Mouse (Mus musculus): ENCODE results near the gene Adamts20. TPM values are rescaled to one million over a fixed set of nuclear protein-coding genes. Genes with fewer than 3 reads are reported as not detected.

Adamts20 gene
- polyA plus RNA-seq, 1 experiment from 2014 or later: 10.3 TPM

DNA sequence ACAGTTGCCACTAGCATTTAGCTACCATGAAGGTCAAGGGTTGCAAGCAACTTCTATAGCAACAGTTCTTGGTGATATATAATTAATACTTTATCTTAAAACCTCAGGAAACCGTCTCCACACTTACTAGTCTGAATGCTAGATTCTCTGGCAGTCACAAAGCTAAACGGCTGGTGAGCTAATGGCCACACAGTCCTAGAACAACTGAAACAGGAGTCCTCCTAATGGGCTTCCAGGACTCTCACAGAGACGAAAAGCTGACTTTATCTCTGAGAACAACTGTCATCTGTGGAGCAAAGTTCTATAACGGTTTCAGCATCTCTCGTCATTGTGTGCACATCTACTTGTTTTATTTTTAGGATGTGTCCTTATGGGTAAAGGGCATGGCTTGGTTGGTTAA lies 15.0 kb upstream of the Adamts20 start:
- DNase-seq (ENCODE audit: low spot score) (no peak), ATAC-seq (ENCODE audit: insufficient read depth, low FRiP score, low TSS enrichment) (no peak)
- Histone ChIP-seq H3K4me2 (ENCODE audit: low read depth) (no peak overlapping the region), H3K27me3 (ENCODE audit: control insufficient read depth, insufficient read depth, low read length) (no peaks in the 10 kb centered on the region), H3K4me1 (ENCODE audit: control insufficient read depth, insufficient read depth, low read length) (0 out of 2 replicates have a peak, but pooled peaks cover 2% of the 10 kb centered on the region), H3K27ac (ENCODE audit: low read depth, low read length) (no peak overlapping the region), H3K4me3 (ENCODE audit: low read depth, low read length) (no peak overlapping the region), H3K36me3 (ENCODE audit: control insufficient read depth, insufficient read depth, low read length) (no peaks in the 10 kb centered on the region), H3K9me3 (ENCODE audit: control insufficient read depth, low read length) (no peaks in the 10 kb centered on the region), H3K9ac (ENCODE audit: low read length) (no peak overlapping the region)
- 91% methylated on average over 5 of the region's 5 CpGs for WGBS

DNA sequence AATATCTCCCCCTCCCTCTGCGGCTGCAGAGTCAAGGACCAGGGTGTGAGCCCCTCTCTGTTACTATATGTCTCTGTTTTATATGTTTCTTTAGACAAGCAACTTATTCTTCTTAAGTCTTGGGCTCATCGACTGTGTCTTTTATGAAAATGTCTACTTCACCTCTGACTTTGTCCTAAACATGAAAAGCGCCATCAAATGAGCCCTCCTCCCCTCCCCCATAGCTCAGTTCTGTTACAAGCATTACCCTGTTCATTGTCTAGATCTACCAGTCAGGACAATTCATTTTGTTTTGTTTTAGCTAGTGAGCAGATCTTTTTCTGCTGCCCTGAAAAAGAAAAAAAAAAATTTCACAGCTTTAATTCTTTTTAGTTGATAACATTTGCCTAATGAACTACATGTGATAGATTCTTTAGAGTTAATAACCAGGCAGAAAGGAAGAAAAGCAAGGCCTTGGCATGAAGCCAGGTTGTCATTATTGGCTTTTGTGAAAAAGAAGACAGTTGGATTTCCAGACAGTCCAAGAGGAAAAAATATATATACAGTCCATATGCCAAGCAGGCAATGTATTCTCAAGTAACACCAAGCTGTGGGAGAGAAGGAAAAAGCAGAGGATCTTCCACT lies 14.4 kb upstream of the Adamts20 start:
- ATAC-seq (ENCODE audit: insufficient read depth, low FRiP score, low TSS enrichment): no peak
- Histone ChIP-seq H3K9ac (ENCODE audit: low read length) (no peak overlapping the region), H3K9me3 (ENCODE audit: control insufficient read depth, low read length) (no peaks in the 10 kb centered on the region), H3K36me3 (ENCODE audit: control insufficient read depth, insufficient read depth, low read length) (no peaks in the 10 kb centered on the region), H3K4me3 (ENCODE audit: low read depth, low read length) (no peak overlapping the region), H3K4me1 (ENCODE audit: control insufficient read depth, insufficient read depth, low read length) (0 out of 2 replicates have a peak, but pooled peaks cover 2% of the 10 kb centered on the region), H3K27ac (ENCODE audit: low read depth, low read length) (no peak overlapping the region), H3K4me2 (ENCODE audit: low read depth) (no peak overlapping the region), H3K27me3 (ENCODE audit: control insufficient read depth, insufficient read depth, low read length) (no peaks in the 10 kb centered on the region)
- WGBS: 88% methylated on average over 3 of the region's 3 CpGs
- DNase-seq (ENCODE audit: low spot score): no peak

DNA sequence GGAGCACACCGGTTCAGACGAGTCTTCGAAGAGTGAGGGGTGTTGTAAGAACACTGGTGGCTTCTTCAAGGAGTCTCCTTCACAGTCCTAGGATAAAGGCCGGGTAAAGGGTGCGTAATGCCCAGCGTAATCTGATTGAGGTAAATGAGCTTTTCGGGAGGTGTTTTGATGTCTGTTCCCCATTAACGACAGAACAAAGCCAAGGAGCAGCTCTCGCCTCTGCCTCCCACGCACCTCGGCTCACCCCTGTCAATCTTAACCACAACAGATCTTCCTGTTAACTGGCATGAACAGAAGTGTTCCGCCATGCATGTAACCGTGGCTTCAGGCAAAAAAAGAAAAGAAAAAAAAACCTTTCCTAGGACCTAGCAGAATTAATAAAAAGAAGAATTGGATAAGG lies 13.5 kb upstream of the Adamts20 start:
- Histone ChIP-seq H3K4me3 (ENCODE audit: low read depth, low read length) (no peak overlapping the region), H3K36me3 (ENCODE audit: control insufficient read depth, insufficient read depth, low read length) (no peaks in the 10 kb centered on the region), H3K9me3 (ENCODE audit: control insufficient read depth, low read length) (no peaks in the 10 kb centered on the region), H3K4me1 (ENCODE audit: control insufficient read depth, insufficient read depth, low read length) (0 out of 2 replicates have a peak, but pooled peaks cover 2% of the 10 kb centered on the region), H3K27me3 (ENCODE audit: control insufficient read depth, insufficient read depth, low read length) (no peaks in the 10 kb centered on the region), H3K9ac (ENCODE audit: low read length) (no peak overlapping the region), H3K27ac (ENCODE audit: low read depth, low read length) (no peak overlapping the region), H3K4me2 (ENCODE audit: low read depth) (no peak overlapping the region)
- DNase-seq (ENCODE audit: low spot score) (no peak), ATAC-seq (ENCODE audit: insufficient read depth, low FRiP score, low TSS enrichment) (no peak)
- WGBS: 61% methylated on average over 13 of the region's 13 CpGs

DNA sequence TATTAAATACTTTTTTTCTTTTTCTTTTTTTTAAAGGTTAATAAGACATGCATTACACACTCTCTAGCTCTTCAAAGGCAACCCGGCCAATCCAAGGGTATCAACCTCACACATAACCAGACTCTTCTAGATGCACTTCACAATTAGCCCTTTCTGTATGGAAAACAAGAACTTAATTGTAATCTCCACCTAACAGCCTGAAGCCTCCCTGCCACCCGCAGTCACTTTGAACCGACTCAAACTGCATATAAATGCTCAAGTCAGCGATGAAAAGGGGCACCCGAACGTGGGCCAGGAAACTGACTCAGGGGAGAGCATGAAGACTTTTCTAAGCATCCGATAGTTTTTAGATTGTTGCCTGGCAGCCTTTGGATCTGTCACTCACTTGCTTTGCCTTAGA lies 12.1 kb upstream of the Adamts20 start:
- no peaks in the 10 kb centered on the region for H3K36me3 ChIP-seq (ENCODE audit: control insufficient read depth, insufficient read depth, low read length)
- H3K9ac ChIP-seq (ENCODE audit: low read length): no peak overlapping the region
- no peaks in the 10 kb centered on the region for H3K9me3 ChIP-seq (ENCODE audit: control insufficient read depth, low read length)
- ATAC-seq (ENCODE audit: insufficient read depth, low FRiP score, low TSS enrichment): no peak
- 0 out of 2 replicates have a peak, but pooled peaks cover 2% of the 10 kb centered on the region for H3K4me1 ChIP-seq (ENCODE audit: control insufficient read depth, insufficient read depth, low read length)
- no peak overlapping the region for H3K4me3 ChIP-seq (ENCODE audit: low read depth, low read length)
- 48% methylated on average over 7 of the region's 7 CpGs for WGBS
- H3K4me2 ChIP-seq (ENCODE audit: low read depth): no peak overlapping the region
- no peak for DNase-seq (ENCODE audit: low spot score)
- no peak overlapping the region for H3K27ac ChIP-seq (ENCODE audit: low read depth, low read length)
- H3K27me3 ChIP-seq (ENCODE audit: control insufficient read depth, insufficient read depth, low read length): no peaks in the 10 kb centered on the region

DNA sequence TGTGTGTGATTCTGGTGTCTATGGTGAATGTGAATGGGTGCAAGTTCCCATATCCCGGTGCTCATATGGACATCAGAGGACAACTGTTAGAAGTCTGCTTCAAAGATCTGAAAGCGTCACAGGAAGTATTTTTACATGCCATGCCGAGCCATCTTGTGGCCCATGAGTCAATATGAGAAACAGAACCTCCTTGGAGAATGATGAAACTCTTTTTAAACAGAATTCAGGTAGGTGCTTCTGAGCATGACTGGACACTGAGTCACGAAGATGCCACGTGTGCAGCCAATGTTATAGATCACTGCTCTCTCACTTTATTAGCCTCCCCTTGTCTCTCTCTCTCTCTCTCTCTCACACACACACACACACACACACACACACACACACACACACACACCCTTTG lies 10.8 kb upstream of the Adamts20 start:
- Histone ChIP-seq H3K4me1 (ENCODE audit: control insufficient read depth, insufficient read depth, low read length) (0 out of 2 replicates have a peak, but pooled peaks cover 2% of the 10 kb centered on the region), H3K4me2 (ENCODE audit: low read depth) (no peak overlapping the region), H3K9me3 (ENCODE audit: control insufficient read depth, low read length) (no peaks in the 10 kb centered on the region), H3K9ac (ENCODE audit: low read length) (no peak overlapping the region), H3K27ac (ENCODE audit: low read depth, low read length) (no peak overlapping the region), H3K27me3 (ENCODE audit: control insufficient read depth, insufficient read depth, low read length) (no peaks in the 10 kb centered on the region), H3K36me3 (ENCODE audit: control insufficient read depth, insufficient read depth, low read length) (no peaks in the 10 kb centered on the region), H3K4me3 (ENCODE audit: low read depth, low read length) (no peak overlapping the region)
- ATAC-seq (ENCODE audit: insufficient read depth, low FRiP score, low TSS enrichment) (no peak), DNase-seq (ENCODE audit: low spot score) (no peak)
- WGBS: 96% methylated on average over 5 of the region's 5 CpGs

DNA sequence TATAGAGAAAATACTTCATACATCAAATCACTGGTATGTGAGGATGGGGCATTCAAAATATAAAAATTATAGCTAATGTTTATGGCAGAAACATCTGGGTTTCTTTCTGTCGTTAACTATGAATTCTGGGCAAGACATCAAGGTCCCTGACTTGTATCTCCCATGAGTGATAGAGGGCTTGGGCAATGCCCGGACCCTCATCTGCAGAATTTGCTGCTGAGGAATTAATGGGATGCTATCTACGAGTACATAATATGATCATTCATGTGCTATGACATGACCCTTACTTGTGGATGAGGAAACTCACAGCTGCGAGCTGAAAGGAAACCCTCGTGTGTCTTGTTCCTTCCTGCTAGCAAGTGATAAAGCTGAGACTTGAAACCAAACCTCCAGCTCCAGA lies 5.1 kb upstream of the Adamts20 start:
- H3K4me3 ChIP-seq (ENCODE audit: low read depth, low read length): no peak overlapping the region
- H3K4me1 ChIP-seq (ENCODE audit: control insufficient read depth, insufficient read depth, low read length): no peaks in the 10 kb centered on the region
- H3K9me3 ChIP-seq (ENCODE audit: control insufficient read depth, low read length): no peaks in the 10 kb centered on the region
- ATAC-seq (ENCODE audit: insufficient read depth, low FRiP score, low TSS enrichment) (no peak), DNase-seq (ENCODE audit: low spot score) (no peak)
- no peak overlapping the region for H3K9ac ChIP-seq (ENCODE audit: low read length)
- H3K27me3 ChIP-seq (ENCODE audit: control insufficient read depth, insufficient read depth, low read length): no peaks in the 10 kb centered on the region
- 82% methylated on average over 5 of the region's 5 CpGs for WGBS
- H3K27ac ChIP-seq (ENCODE audit: low read depth, low read length): no peak overlapping the region
- no peak overlapping the region for H3K4me2 ChIP-seq (ENCODE audit: low read depth)
- no peaks in the 10 kb centered on the region for H3K36me3 ChIP-seq (ENCODE audit: control insufficient read depth, insufficient read depth, low read length)

DNA sequence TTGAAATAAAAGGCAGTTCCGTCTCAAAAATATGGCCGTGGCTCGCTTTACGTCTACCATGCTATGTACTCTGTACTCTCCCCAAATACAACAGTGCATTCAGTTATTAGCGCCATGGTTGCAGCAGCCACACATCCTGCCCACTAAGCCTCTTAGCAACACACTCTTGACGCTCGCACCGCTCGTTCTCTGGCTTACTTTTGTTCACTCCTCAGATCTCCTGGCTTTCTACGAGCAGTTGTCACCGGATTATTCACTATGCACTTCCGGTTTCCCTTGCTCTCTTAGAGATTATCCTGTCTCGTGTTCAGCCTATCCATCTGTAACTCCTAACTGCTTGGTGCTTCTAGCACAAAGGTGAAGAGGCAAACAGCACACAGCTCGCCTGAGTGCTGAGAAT lies 337 bp downstream of the Adamts20 start:
- 89% methylated on average over 14 of the region's 14 CpGs for whole genome bisulfite sequencing
- H3K27ac ChIP-seq (ENCODE audit: low read depth, low read length): no peak overlapping the region
- no peaks in the 10 kb centered on the region for H3K27me3 ChIP-seq (ENCODE audit: control insufficient read depth, insufficient read depth, low read length)
- no peaks in the 10 kb centered on the region for H3K9me3 ChIP-seq (ENCODE audit: control insufficient read depth, low read length)
- no peak overlapping the region for H3K4me2 ChIP-seq (ENCODE audit: low read depth)
- DNase-seq (ENCODE audit: low spot score) (no peak), ATAC-seq (ENCODE audit: insufficient read depth, low FRiP score, low TSS enrichment) (no peak)
- no peak overlapping the region for H3K4me3 ChIP-seq (ENCODE audit: low read depth, low read length)
- no peak overlapping the region for H3K9ac ChIP-seq (ENCODE audit: low read length)
- H3K36me3 ChIP-seq (ENCODE audit: control insufficient read depth, insufficient read depth, low read length): no peaks in the 10 kb centered on the region
- H3K4me1 ChIP-seq (ENCODE audit: control insufficient read depth, insufficient read depth, low read length): no peaks in the 10 kb centered on the region

DNA sequence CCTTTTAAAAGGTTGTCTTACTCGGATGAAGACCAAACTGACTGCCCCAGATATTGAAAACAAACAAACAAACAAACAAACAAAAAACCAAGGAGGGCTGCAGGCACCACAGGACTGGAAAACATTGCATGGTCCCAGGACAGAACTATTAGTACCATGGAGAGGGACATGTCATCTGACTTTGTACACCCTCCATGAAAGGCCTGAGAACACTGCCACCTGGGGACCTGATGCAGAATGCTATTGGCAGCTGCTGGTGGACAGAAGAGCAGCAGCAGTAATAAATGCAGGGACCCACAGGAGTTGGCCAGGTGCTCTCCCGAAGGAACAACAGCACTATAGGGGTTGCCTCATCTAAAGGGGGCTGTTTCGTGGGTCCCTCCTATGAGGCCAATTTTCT lies 2.0 kb downstream of the Adamts20 start:
- ATAC-seq (ENCODE audit: insufficient read depth, low FRiP score, low TSS enrichment) (no peak; the same call in 1 of the 2 replicates), DNase-seq (ENCODE audit: low spot score) (peak; percentile 23)
- Histone ChIP-seq H3K4me3 (ENCODE audit: low read depth, low read length) (no peak overlapping the region), H3K36me3 (ENCODE audit: control insufficient read depth, insufficient read depth, low read length) (no peaks in the 10 kb centered on the region), H3K4me2 (ENCODE audit: low read depth) (no peak overlapping the region), H3K9ac (ENCODE audit: low read length) (no peak overlapping the region), H3K27me3 (ENCODE audit: control insufficient read depth, insufficient read depth, low read length) (no peaks in the 10 kb centered on the region), H3K9me3 (ENCODE audit: control insufficient read depth, low read length) (no peaks in the 10 kb centered on the region), H3K4me1 (ENCODE audit: control insufficient read depth, insufficient read depth, low read length) (no peaks in the 10 kb centered on the region), H3K27ac (ENCODE audit: low read depth, low read length) (no peak overlapping the region)
- WGBS: 76% methylated on average over 3 of the region's 3 CpGs

DNA sequence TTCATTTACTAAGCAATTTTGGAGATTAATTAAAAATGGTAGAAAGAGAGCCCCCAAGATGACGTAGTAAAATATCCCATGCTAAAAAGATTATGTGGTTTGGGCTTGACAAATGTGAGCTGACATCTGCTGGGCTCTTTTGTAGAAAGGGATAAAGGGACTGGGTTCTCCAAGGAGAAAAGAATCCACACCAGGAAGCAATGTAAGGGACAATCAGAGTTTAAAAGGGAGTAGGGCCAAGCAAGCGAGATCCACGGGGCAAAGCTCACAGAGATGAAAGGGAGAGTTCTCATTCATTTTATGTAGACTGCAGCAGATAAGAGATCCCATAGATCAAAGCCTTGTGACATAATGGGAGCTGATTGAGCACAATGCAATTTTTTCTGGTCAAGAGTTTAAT lies 3.0 kb downstream of the Adamts20 start:
- H3K9me3 ChIP-seq (ENCODE audit: control insufficient read depth, low read length): no peaks in the 10 kb centered on the region
- no peak overlapping the region for H3K27ac ChIP-seq (ENCODE audit: low read depth, low read length)
- H3K4me1 ChIP-seq (ENCODE audit: control insufficient read depth, insufficient read depth, low read length): 0 out of 2 replicates have a peak, but pooled peaks cover 2% of the 10 kb centered on the region
- 23% methylated on average over 3 of the region's 3 CpGs for WGBS
- H3K9ac ChIP-seq (ENCODE audit: low read length): no peak overlapping the region
- no peaks in the 10 kb centered on the region for H3K36me3 ChIP-seq (ENCODE audit: control insufficient read depth, insufficient read depth, low read length)
- ATAC-seq (ENCODE audit: insufficient read depth, low FRiP score, low TSS enrichment): no peak
- no peaks in the 10 kb centered on the region for H3K27me3 ChIP-seq (ENCODE audit: control insufficient read depth, insufficient read depth, low read length)
- no peak overlapping the region for H3K4me3 ChIP-seq (ENCODE audit: low read depth, low read length)
- DNase-seq (ENCODE audit: low spot score): no peak
- H3K4me2 ChIP-seq (ENCODE audit: low read depth): no peak overlapping the region

All from neural tube, embryonic 11.5 days (tissue).